Mouse (Mus musculus): ENCODE measurements around the gene Hspb2. TPM values are rescaled to one million over a fixed set of nuclear protein-coding genes. Genes with fewer than 3 reads are reported as not detected.

Gene Hspb2
- total and polyA plus RNA-seq, 3 experiments: not detected

GRCm38 (mm10) chr9:50732560-50732959, 19.6 kb downstream of the Hspb2 start:
- H3K27ac ChIP-seq (ENCODE audit: insufficient read depth, low read depth): no peak overlapping the region
- no peak overlapping the region for H3K9ac ChIP-seq (ENCODE audit: insufficient read depth, low read depth)
- no peaks in the 10 kb centered on the region for H3K9me3 ChIP-seq (replicated peaks; ENCODE audit: low read length)
- no peaks in the 10 kb centered on the region for H3K36me3 ChIP-seq (replicated peaks in 1 of 2; ENCODE audit: control insufficient read depth in 1 of 2, insufficient read depth in 1 of 2, low read length in 1 of 2)
- dilution Hi-C loops (cut with MboI; ENCODE audit: extremely low pct_ligation_motif_present, extremely low pct_unique_long_range_greater_than_20kb, low sequenced_read_pairs) (no loop called here), in situ Hi-C loops (cut with MboI; ENCODE audit: low pct_ligation_motif_present, low pct_unique_long_range_greater_than_20kb, low sequenced_read_pairs) (no loop called here)
- no peaks in the 10 kb centered on the region for H3K79me2 ChIP-seq (replicated peaks; ENCODE audit: control insufficient read depth, extremely low read depth, insufficient read depth, poor library complexity, severe bottlenecking)
- H3K27me3 ChIP-seq (replicated peaks): peaks cover 2% of the 10 kb centered on the region
- DNase-seq (ENCODE audit: extremely low read depth): no peak
- peaks cover 0 to 4% of the 10 kb centered on the region in 2 experiments; a peak in 2 of 4 replicates for H3K4me1 ChIP-seq (ENCODE audit: control insufficient read depth in 1 of 2, insufficient read depth in 2 of 2)
- no peak for TF ChIP-seq USF1 (IDR thresholded peaks at IDR 0.05; ENCODE audit: low read depth, low read length)
- no peak for TF ChIP-seq CHD1 (IDR thresholded peaks at IDR 0.05; ENCODE audit: low read depth, low read length)
- no peak for TF ChIP-seq USF2 (conservative IDR thresholded peaks at IDR 0.05; ENCODE audit: low read depth, low read length)
- TF ChIP-seq UBTF (IDR thresholded peaks at IDR 0.05; ENCODE audit: low read depth, low read length): no peak
- TF ChIP-seq CTCF (conservative IDR thresholded peaks at IDR 0.05 in 1 of 2, IDR thresholded peaks at IDR 0.05 in 1 of 2; ENCODE audit: low read depth in 2 of 2, low read length in 2 of 2): no peak
- no peak for TF ChIP-seq HCFC1 (IDR thresholded peaks at IDR 0.05; ENCODE audit: low read depth, low read length)
- TF ChIP-seq SMC3 (IDR thresholded peaks at IDR 0.05; ENCODE audit: low read depth, low read length): no peak
- no peak for TF ChIP-seq ETS1 (conservative IDR thresholded peaks at IDR 0.05; ENCODE audit: low read depth, low read length)
- TF ChIP-seq CHD2 (IDR thresholded peaks at IDR 0.05; ENCODE audit: low read length): no peak
- TF ChIP-seq NRF1 (IDR thresholded peaks at IDR 0.05; ENCODE audit: low read depth, low read length): no peak
- TF ChIP-seq MYC (IDR thresholded peaks at IDR 0.05; ENCODE audit: low read depth, low read length): no peak
- TF ChIP-seq ZNF384 (IDR thresholded peaks at IDR 0.05; ENCODE audit: low read depth, low read length): no peak
- no peak for TF ChIP-seq JUND (conservative IDR thresholded peaks at IDR 0.05; ENCODE audit: low read depth, low read length)
- no peak for TF ChIP-seq POLR2AphosphoS2 (IDR thresholded peaks at IDR 0.05; ENCODE audit: low read depth, low read length)
- TF ChIP-seq RCOR1 (conservative IDR thresholded peaks at IDR 0.05; ENCODE audit: low read depth, low read length): no peak
- no peak for TF ChIP-seq MAFK (IDR thresholded peaks at IDR 0.05; ENCODE audit: insufficient replicate concordance, low read length)
- TF ChIP-seq TBP (conservative IDR thresholded peaks at IDR 0.05; ENCODE audit: low read depth, low read length): no peak
- no peak for TF ChIP-seq ZMIZ1 (IDR thresholded peaks at IDR 0.05; ENCODE audit: low read depth, low read length)
- no peak overlapping the region for H3K4me3 ChIP-seq (replicated peaks in 1 of 3; ENCODE audit: low read depth in 2 of 3, low read length in 2 of 3, poor library complexity in 1 of 3)
- no peak overlapping the region for H3K4me2 ChIP-seq (ENCODE audit: insufficient read depth, low read depth, poor library complexity, severe bottlenecking)

GRCm38 (mm10) chr9:50729600-50729999, 22.6 kb downstream of the Hspb2 start:
- dilution Hi-C loops (cut with MboI; ENCODE audit: extremely low pct_ligation_motif_present, extremely low pct_unique_long_range_greater_than_20kb, low sequenced_read_pairs) (no loop called here), in situ Hi-C loops (cut with MboI; ENCODE audit: low pct_ligation_motif_present, low pct_unique_long_range_greater_than_20kb, low sequenced_read_pairs) (no loop called here)
- Histone ChIP-seq H3K4me3 (replicated peaks in 1 of 3; ENCODE audit: low read depth in 2 of 3, low read length in 2 of 3, poor library complexity in 1 of 3) (no peak overlapping the region), H3K9me3 (replicated peaks; ENCODE audit: low read length) (no peaks in the 10 kb centered on the region), H3K4me1 (ENCODE audit: control insufficient read depth in 1 of 2, insufficient read depth in 2 of 2) (peaks cover 0 to 7% of the 10 kb centered on the region in 2 experiments; a peak in 2 of 4 replicates), H3K9ac (ENCODE audit: insufficient read depth, low read depth) (no peak overlapping the region), H3K36me3 (replicated peaks in 1 of 2; ENCODE audit: control insufficient read depth in 1 of 2, insufficient read depth in 1 of 2, low read length in 1 of 2) (no peaks in the 10 kb centered on the region), H3K4me2 (ENCODE audit: insufficient read depth, low read depth, poor library complexity, severe bottlenecking) (no peak overlapping the region), H3K27me3 (replicated peaks) (no peaks in the 10 kb centered on the region), H3K79me2 (replicated peaks; ENCODE audit: control insufficient read depth, extremely low read depth, insufficient read depth, poor library complexity, severe bottlenecking) (no peaks in the 10 kb centered on the region), H3K27ac (ENCODE audit: insufficient read depth, low read depth) (no peak overlapping the region)
- no peak for DNase-seq (ENCODE audit: extremely low read depth)
- TF ChIP-seq CHD2 (IDR thresholded peaks at IDR 0.05; ENCODE audit: low read length): no peak
- no peak for TF ChIP-seq SMC3 (IDR thresholded peaks at IDR 0.05; ENCODE audit: low read depth, low read length)

Measured in CH12.LX (cell line).